Mouse (Mus musculus) CH12.LX (cell line): ENCODE results near the gene Hist1h1c. TPM values are rescaled to one million over a fixed set of nuclear protein-coding genes. Genes with fewer than 3 reads are reported as not detected.

Experiments
- DNase-seq: peaks from one replicate; pipeline ENCODE4 v3.0.0-alpha.2; 2013; ENCODE audit errors: extremely low read depth
- H3K27ac ChIP-seq: 2 replicates; pipeline ENCODE4 v1.5.1; 2012; ENCODE audit warnings: low read depth, mild to moderate bottlenecking, control low read depth, moderate library complexity; ENCODE audit not compliant: insufficient read depth
- H3K27me3 ChIP-seq: replicated peaks from 2 replicates; pipeline ENCODE3; 2012; ENCODE audit warnings: inconsistent platforms
- H3K36me3 ChIP-seq, 2 experiments: replicated peaks in 1 of 2; 2 replicates each; pipeline versions ENCODE3 to v1.6.1; 2012; ENCODE audit warnings: inconsistent platforms in 1 of 2, low read length in 1 of 2, mild to moderate bottlenecking in 1 of 2, mixed read lengths in 1 of 2, moderate library complexity in 1 of 2; ENCODE audit not compliant: control insufficient read depth in 1 of 2, insufficient read depth in 1 of 2
- H3K4me1 ChIP-seq, 2 experiments: 2 replicates each; pipeline ENCODE4 v1.6.1; 2012; ENCODE audit warnings: inconsistent platforms in 1 of 2, moderate library complexity in 1 of 2; ENCODE audit not compliant: insufficient read depth in 2 of 2, control insufficient read depth in 1 of 2
- H3K4me2 ChIP-seq: 2 replicates; pipeline ENCODE4 v1.6.1; 2012; ENCODE audit warnings: low read depth, mild to moderate bottlenecking, control low read depth; ENCODE audit not compliant: poor library complexity, insufficient read depth, severe bottlenecking
- H3K4me3 ChIP-seq, 3 experiments: fragments of 150-350 bp in 1 of 3; sonication (generic) in 1 of 3; replicated peaks in 1 of 3; 2 replicates each; pipeline versions ENCODE3 to v1.5.1; 2011 to 2012; ENCODE audit warnings: low read depth in 2 of 3, low read length in 2 of 3, mild to moderate bottlenecking in 2 of 3, moderate library complexity in 2 of 3, control low read depth in 1 of 3, improper control_type of control experiment in 1 of 3, inconsistent platforms in 1 of 3, mixed read lengths in 1 of 3; ENCODE audit not compliant: poor library complexity in 1 of 3
- H3K79me2 ChIP-seq: replicated peaks from 2 replicates; pipeline ENCODE4 v1.6.1; 2012; ENCODE audit warnings: mild to moderate bottlenecking, moderate library complexity; ENCODE audit not compliant: control insufficient read depth, poor library complexity, insufficient read depth, severe bottlenecking; ENCODE audit errors: extremely low read depth
- H3K9ac ChIP-seq: 2 replicates; pipeline ENCODE4 v1.6.1; 2012; ENCODE audit warnings: low read depth, mild to moderate bottlenecking, control low read depth, moderate library complexity; ENCODE audit not compliant: insufficient read depth
- H3K9me3 ChIP-seq: replicated peaks from 2 replicates; pipeline ENCODE3; 2012; ENCODE audit warnings: low read length, inconsistent platforms, mixed read lengths
- BHLHE40 ChIP-seq: IDR thresholded peaks from 2 replicates; pipeline ENCODE4 v1.6.1; 2011; ENCODE audit warnings: mild to moderate bottlenecking, low read depth, low read length, improper control_type of control experiment
- CHD1 ChIP-seq: IDR thresholded peaks from 2 replicates; pipeline ENCODE4 v1.6.1; 2012; ENCODE audit warnings: low read depth, low read length, improper control_type of control experiment, inconsistent platforms
- CHD2 ChIP-seq: IDR thresholded peaks from 2 replicates; pipeline ENCODE4 v1.6.1; 2011; ENCODE audit warnings: low read length, improper control_type of control experiment
- CTCF ChIP-seq, 2 experiments: IDR thresholded peaks in 1 of 2; conservative IDR thresholded peaks in 1 of 2; 2 replicates each; pipeline ENCODE4 v1.5.1; 2011 to 2012; ENCODE audit warnings: low read depth in 2 of 2, low read length in 2 of 2, improper control_type of control experiment in 1 of 2, inconsistent platforms in 1 of 2, mild to moderate bottlenecking in 1 of 2, moderate library complexity in 1 of 2
- E2F4 ChIP-seq: IDR thresholded peaks from 2 replicates; pipeline ENCODE4 v1.6.1; 2011; ENCODE audit warnings: low read depth, low read length, improper control_type of control experiment; ENCODE audit not compliant: insufficient replicate concordance
- ELF1 ChIP-seq: IDR thresholded peaks from 2 replicates; pipeline ENCODE4 v1.6.1; 2014; ENCODE audit warnings: low read depth, mild to moderate bottlenecking, inconsistent platforms, low read length, improper control_type of control experiment
- EP300 ChIP-seq: IDR thresholded peaks from 2 replicates; pipeline ENCODE4 v1.6.1; 2011; ENCODE audit warnings: low read length, improper control_type of control experiment
- ETS1 ChIP-seq: conservative IDR thresholded peaks from 2 replicates; pipeline ENCODE4 v1.6.1; 2012; ENCODE audit warnings: low read depth, mild to moderate bottlenecking, inconsistent platforms, low read length, improper control_type of control experiment, moderate library complexity
- GABPA ChIP-seq: IDR thresholded peaks from 2 replicates; pipeline ENCODE4 v1.6.1; 2012; ENCODE audit warnings: low read depth, low read length, improper control_type of control experiment, inconsistent platforms; ENCODE audit not compliant: insufficient replicate concordance
- HCFC1 ChIP-seq: IDR thresholded peaks from 2 replicates; pipeline ENCODE4 v1.6.1; 2012; ENCODE audit warnings: low read depth, mild to moderate bottlenecking, inconsistent platforms, low read length, improper control_type of control experiment
- JUN ChIP-seq: IDR thresholded peaks from 2 replicates; pipeline ENCODE4 v1.6.1; 2011; ENCODE audit warnings: low read depth, mild to moderate bottlenecking, low read length, improper control_type of control experiment, moderate library complexity; ENCODE audit not compliant: insufficient read depth
- JUND ChIP-seq: conservative IDR thresholded peaks from 2 replicates; pipeline ENCODE4 v1.6.1; 2011; ENCODE audit warnings: low read depth, low read length, improper control_type of control experiment
- KAT2A ChIP-seq: IDR thresholded peaks from 2 replicates; pipeline ENCODE4 v1.6.1; 2012; ENCODE audit warnings: low read length, improper control_type of control experiment, inconsistent platforms; ENCODE audit not compliant: insufficient replicate concordance
- MAFK ChIP-seq: IDR thresholded peaks from 2 replicates; pipeline ENCODE4 v1.6.1; 2011; ENCODE audit warnings: low read length, improper control_type of control experiment; ENCODE audit not compliant: insufficient replicate concordance
- MAX ChIP-seq: IDR thresholded peaks from 2 replicates; pipeline ENCODE4 v1.6.1; 2011; ENCODE audit warnings: low read length, improper control_type of control experiment
- MAZ ChIP-seq: IDR thresholded peaks from 2 replicates; pipeline ENCODE4 v1.6.1; 2012; ENCODE audit warnings: low read depth, mild to moderate bottlenecking, inconsistent platforms, low read length, improper control_type of control experiment, moderate library complexity
- MEF2A ChIP-seq: IDR thresholded peaks from 2 replicates; pipeline ENCODE4 v1.6.1; 2014; ENCODE audit warnings: low read depth, mild to moderate bottlenecking, inconsistent platforms, low read length, improper control_type of control experiment, borderline replicate concordance
- MXI1 ChIP-seq: IDR thresholded peaks from 2 replicates; pipeline ENCODE4 v1.6.1; 2011; ENCODE audit warnings: mild to moderate bottlenecking, low read depth, low read length, improper control_type of control experiment
- MYC ChIP-seq: IDR thresholded peaks from 2 replicates; pipeline ENCODE4 v1.6.1; 2011; ENCODE audit warnings: low read depth, mild to moderate bottlenecking, improper control_type of control experiment, low read length
- NELFE ChIP-seq: IDR thresholded peaks from 2 replicates; pipeline ENCODE4 v1.6.1; 2011; ENCODE audit warnings: low read depth, low read length, improper control_type of control experiment
- NRF1 ChIP-seq: IDR thresholded peaks from 2 replicates; pipeline ENCODE4 v1.6.1; 2014; ENCODE audit warnings: low read depth, mild to moderate bottlenecking, inconsistent platforms, low read length, improper control_type of control experiment, moderate library complexity
- PAX5 ChIP-seq: IDR thresholded peaks from 2 replicates; pipeline ENCODE4 v1.6.1; 2012; ENCODE audit warnings: low read length, inconsistent platforms, mixed read lengths
- POLR2A ChIP-seq: IDR thresholded peaks from 2 replicates; pipeline ENCODE4 v1.6.1; 2011; ENCODE audit warnings: low read depth, mild to moderate bottlenecking, improper control_type of control experiment, low read length
- POLR2AphosphoS2 ChIP-seq: IDR thresholded peaks from 2 replicates; pipeline ENCODE4 v1.6.1; 2011; ENCODE audit warnings: low read depth, low read length, improper control_type of control experiment
- RCOR1 ChIP-seq: conservative IDR thresholded peaks from 2 replicates; pipeline ENCODE4 v1.6.1; 2012; ENCODE audit warnings: low read depth, mild to moderate bottlenecking, inconsistent platforms, low read length, improper control_type of control experiment
- SIN3A ChIP-seq: IDR thresholded peaks from 2 replicates; pipeline ENCODE4 v1.6.1; 2012; ENCODE audit warnings: low read length, improper control_type of control experiment, inconsistent platforms
- SMC3 ChIP-seq: IDR thresholded peaks from 2 replicates; pipeline ENCODE4 v1.6.1; 2011; ENCODE audit warnings: low read depth, low read length, improper control_type of control experiment
- TBP ChIP-seq: conservative IDR thresholded peaks from 2 replicates; pipeline ENCODE4 v1.6.1; 2011; ENCODE audit warnings: low read depth, low read length, improper control_type of control experiment
- TCF12 ChIP-seq: IDR thresholded peaks from 2 replicates; pipeline ENCODE4 v1.6.1; 2014; ENCODE audit warnings: low read depth, mild to moderate bottlenecking, inconsistent platforms, low read length, improper control_type of control experiment
- USF1 ChIP-seq: IDR thresholded peaks from 2 replicates; pipeline ENCODE4 v1.6.1; 2014; ENCODE audit warnings: low read depth, mild to moderate bottlenecking, inconsistent platforms, low read length, improper control_type of control experiment
- USF2 ChIP-seq: conservative IDR thresholded peaks from 2 replicates; pipeline ENCODE4 v1.6.1; 2011; ENCODE audit warnings: low read depth, low read length, improper control_type of control experiment
- ZC3H11A ChIP-seq: IDR thresholded peaks from 2 replicates; pipeline ENCODE4 v1.6.1; 2012; ENCODE audit warnings: low read depth, mild to moderate bottlenecking, inconsistent platforms, low read length, improper control_type of control experiment
- ZMIZ1 ChIP-seq: IDR thresholded peaks from 2 replicates; pipeline ENCODE4 v1.6.1; 2012; ENCODE audit warnings: low read depth, mild to moderate bottlenecking, inconsistent platforms, low read length, improper control_type of control experiment
- ZNF384 ChIP-seq: IDR thresholded peaks from 2 replicates; pipeline ENCODE4 v1.6.1; 2012; ENCODE audit warnings: low read depth, low read length, improper control_type of control experiment, inconsistent platforms
- dilution Hi-C: fragments of 300-500 bp; cut with MboI; formaldehyde crosslinking; loops from 2 replicates; pipeline ENCODE4 v1.14.3; 2020; ENCODE audit warnings: low sequenced_read_pairs; ENCODE audit not compliant: extremely low pct_unique_long_range_greater_than_20kb, extremely low pct_ligation_motif_present
- in situ Hi-C: fragments of 300-500 bp; cut with MboI; formaldehyde crosslinking; loops from 3 replicates; pipeline ENCODE4 v1.14.3; 2019; ENCODE audit warnings: low sequenced_read_pairs, low pct_ligation_motif_present, low pct_unique_long_range_greater_than_20kb, mixed read lengths
- polyA plus RNA-seq: library from polyadenylated mRNA; unstranded; fragments of >175 nt; gene quantifications from 2 replicates; pipeline ENCODE4 v1.2.1, GENCODE M21; 2012; ENCODE audit warnings: low read depth; ENCODE audit not compliant: insufficient read length
- total RNA-seq, 2 experiments: library from RNA; depleted of rRNA; stranded (reverse); fragments of 300-350 nt in 1 of 2; fragments of >200 nt in 1 of 2; gene quantifications; 2 replicates each; pipeline ENCODE4 v1.2.3; 2012 to 2014

The Hist1h1c gene
- total and polyA plus RNA-seq, 3 experiments, result 12.5 to 597 (median 22.8) TPM

DNA sequence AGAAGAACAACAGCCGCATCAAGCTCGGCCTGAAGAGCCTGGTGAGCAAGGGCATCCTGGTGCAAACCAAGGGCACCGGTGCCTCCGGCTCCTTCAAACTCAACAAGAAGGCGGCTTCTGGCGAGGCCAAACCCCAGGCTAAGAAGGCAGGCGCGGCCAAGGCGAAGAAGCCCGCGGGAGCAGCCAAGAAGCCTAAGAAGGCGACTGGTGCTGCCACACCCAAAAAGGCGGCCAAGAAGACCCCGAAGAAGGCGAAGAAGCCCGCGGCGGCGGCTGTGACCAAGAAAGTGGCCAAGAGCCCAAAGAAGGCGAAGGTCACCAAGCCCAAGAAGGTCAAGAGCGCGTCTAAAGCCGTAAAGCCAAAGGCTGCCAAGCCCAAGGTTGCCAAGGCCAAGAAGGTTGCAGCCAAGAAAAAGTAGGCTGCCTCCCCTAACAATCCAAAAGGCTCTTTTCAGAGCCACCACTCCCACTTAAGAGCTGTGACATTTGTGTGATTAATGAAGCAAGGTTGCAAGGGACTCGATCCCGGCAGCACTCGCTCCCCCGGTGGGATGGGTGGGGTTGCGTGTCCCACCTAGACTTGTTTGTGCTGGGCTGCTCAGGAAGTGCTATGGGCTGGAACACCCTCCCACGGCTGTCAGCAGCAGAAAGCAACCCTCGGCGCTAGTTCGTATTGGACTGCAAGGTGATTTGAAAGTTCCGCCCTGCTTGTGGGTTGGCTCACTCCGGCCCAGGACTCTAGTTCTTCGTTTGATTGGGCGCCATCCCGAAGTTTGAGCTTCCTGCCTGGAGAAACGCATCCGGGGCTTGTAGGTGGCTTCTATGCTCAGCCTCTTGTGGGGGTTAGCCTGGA lies 687 bp downstream of the Hist1h1c start (continued):
- TF ChIP-seq MXI1 (peak; percentile 84), EP300 (no peak), ZNF384 (no peak), ELF1 (peak; percentile 80), BHLHE40 (peak; percentile 52; the same call in 1 of the 2 replicates), JUND (no peak), POLR2AphosphoS2 (peak; percentile 99), JUN (no peak), MAZ (peak; percentile 65)

DNA sequence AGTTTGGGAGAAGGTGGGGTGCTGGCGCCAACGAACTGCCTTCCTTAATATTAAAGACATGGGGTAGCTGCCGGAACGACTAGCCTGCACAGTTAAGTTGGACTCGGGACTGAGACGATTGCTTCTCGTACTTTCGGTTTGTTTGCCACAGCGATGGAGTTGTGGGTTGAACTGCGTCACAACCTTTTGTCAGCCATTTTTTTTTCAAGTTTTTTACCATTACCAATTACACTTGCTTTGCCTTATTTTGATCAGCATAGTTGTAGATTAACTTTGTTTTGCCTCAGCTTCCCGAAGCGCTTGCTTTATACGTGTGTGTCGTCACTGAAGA lies 1.3 kb downstream of the Hist1h1c start:
- DNase-seq, result no peak
- dilution Hi-C loops, result loop anchor here (10.0 kb wide), 1 partner anchor 45 kb away; the partner anchor contains the start of genes Hist1h1t and Hist1h4c

More for the DNA sequence above, 1.3 kb downstream of the Hist1h1c start:
- Histone ChIP-seq H3K4me2 (peak overlapping the region; percentile 84; the same call in 1 of the 2 replicates), H3K9me3 (no peaks in the 10 kb centered on the region), H3K4me3 (peak overlapping the region; percentile 54 to 74 (median 54)), H3K27ac (peak overlapping the region; percentile 95), H3K9ac (peak overlapping the region; percentile 100), H3K79me2 (no peaks in the 10 kb centered on the region), H3K36me3 (no peaks in the 10 kb centered on the region), H3K27me3 (no peaks in the 10 kb centered on the region), H3K4me1 (peaks cover 3 to 29% of the 10 kb centered on the region in 2 experiments; a peak in 3 of 4 replicates)
- TF ChIP-seq ZNF384 (peak; percentile 49; the same call in 1 of the 2 replicates), POLR2A (peak; percentile 68; the same call in 1 of the 2 replicates), MEF2A (peak; percentile 22; the same call in 1 of the 2 replicates), MYC (no peak), TBP (0 out of 2 replicates have a peak, but pooled peaks have one; percentile 56), GABPA (no peak), BHLHE40 (peak; percentile 36; the same call in 1 of the 2 replicates), KAT2A (0 out of 2 replicates have a peak, but pooled peaks have one; percentile 4), TCF12 (peak; percentile 25), MAFK (0 out of 2 replicates have a peak, but pooled peaks have one; percentile 11), CHD2 (no peak; the same call in none of the 2 replicates), ETS1 (peak; percentile 9; the same call in 1 of the 2 replicates), MAX (no peak), CTCF (conservative IDR thresholded peaks at IDR 0.05 in 1 of 2, IDR thresholded peaks at IDR 0.05 in 1 of 2; ENCODE audit: low read depth in 2 of 2, low read length in 2 of 2) (no peak), NELFE (no peak; the same call in 1 of the 2 replicates), ELF1 (no peak), NRF1 (no peak; the same call in 1 of the 2 replicates), POLR2AphosphoS2 (peak; percentile 31; the same call in 1 of the 2 replicates), ZMIZ1 (no peak), CHD1 (no peak; the same call in 1 of the 2 replicates), ZC3H11A (no peak), SMC3 (no peak; the same call in 1 of the 2 replicates), EP300 (no peak), SIN3A (peak; percentile 5; the same call in 1 of the 2 replicates), JUND (no peak), USF1 (no peak), USF2 (0 out of 2 replicates have a peak, but pooled peaks have one; percentile 4), E2F4 (0 out of 2 replicates have a peak, but pooled peaks have one; percentile 85), RCOR1 (peak; percentile 12; the same call in 1 of the 2 replicates), HCFC1 (no peak; the same call in none of the 2 replicates), PAX5 (no peak)
- in situ Hi-C loops, result loop anchor here (5.0 kb wide), 1 partner anchor 38 kb away; no protein-coding TSS in a partner anchor
